Comparison of ENCODE assay signal across 33 mouse cellular contexts in the genomic region with DNA sequence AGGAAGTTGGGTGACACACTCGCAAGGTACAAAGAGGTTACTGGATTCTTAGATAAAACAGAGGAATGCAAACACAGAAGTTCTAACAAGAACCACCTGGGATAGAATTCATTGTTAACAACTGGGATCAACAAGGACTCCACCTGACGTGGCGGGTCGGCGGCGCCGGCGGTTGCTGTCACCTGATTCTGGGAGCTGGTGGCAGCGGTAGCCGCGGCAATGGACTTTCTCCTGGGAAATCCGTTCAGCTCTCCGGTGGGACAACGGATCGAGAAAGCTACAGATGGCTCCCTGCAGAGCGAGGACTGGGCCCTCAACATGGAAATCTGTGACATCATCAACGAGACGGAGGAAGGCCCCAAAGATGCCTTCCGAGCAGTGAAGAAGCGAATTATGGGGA. TPM values are rescaled to one million over a fixed set of nuclear protein-coding genes. Genes with fewer than 3 reads are reported as not detected.
"Had no signal": no experiment of that assay in that cellular context is flagged by ENCODE, and none has a peak within 500 bp of the region (broad histone marks: within the 10 kb centered on the region; RNA-seq: fewer than 3 reads in every experiment).

No protein-coding gene starts in this region.

RNA-seq across cellular contexts. Expression of gene Clec2h, which starts 17.5 kb away (rescaled TPM):
- total RNA-seq: gastrocnemius, adult 2 months; gastrocnemius, postnatal 10 days; gastrocnemius, postnatal 25 days; gastrocnemius, postnatal 4 days; hematopoietic stem cell, adult 5-6 weeks; hindbrain, postnatal 0 days; layer of hippocampus, adult 18-20 months; layer of hippocampus, adult 8-10 months; layer of hippocampus, postnatal 14 days; layer of hippocampus, postnatal 36 days; left cerebral cortex, adult 18-20 months; left cerebral cortex, adult 8-10 months; left cerebral cortex, postnatal 4 days had no signal
- polyA plus RNA-seq: heart, adult 2 months; heart, embryonic 11.5 days; heart, embryonic 13.5 days; heart, embryonic 15.5 days; heart, postnatal 0 days; hindbrain, embryonic 11.5 days; hindbrain, embryonic 13.5 days; hindbrain, embryonic 15.5 days; hindbrain, postnatal 0 days; kidney, embryonic 15.5 days; limb, embryonic 11.5 days; limb, embryonic 13.5 days; limb, embryonic 15.5 days; liver, embryonic 12.5 days had no signal

RNA-seq across cellular contexts. Expression of gene Klrb1a, which starts 21.4 kb away (rescaled TPM):
- total RNA-seq: gastrocnemius, adult 2 months; gastrocnemius, postnatal 10 days; gastrocnemius, postnatal 25 days; gastrocnemius, postnatal 4 days; heart, adult 2 months; heart, postnatal 14 days; heart, postnatal 36 days; hindbrain, postnatal 0 days; layer of hippocampus, adult 18-20 months; layer of hippocampus, adult 8-10 months; layer of hippocampus, postnatal 14 days; layer of hippocampus, postnatal 36 days; left cerebral cortex, adult 18-20 months; left cerebral cortex, adult 8-10 months; left cerebral cortex, postnatal 10 days; left cerebral cortex, postnatal 25 days; left cerebral cortex, postnatal 4 days; liver, adult 2 months had no signal
- polyA plus RNA-seq: heart, embryonic 11.5 days; heart, embryonic 13.5 days; heart, embryonic 15.5 days; heart, postnatal 0 days; hindbrain, embryonic 11.5 days; hindbrain, embryonic 13.5 days; hindbrain, embryonic 15.5 days; hindbrain, postnatal 0 days; intestine, embryonic 14.5 days; intestine, embryonic 16.5 days; kidney, embryonic 15.5 days; limb, embryonic 11.5 days; limb, embryonic 13.5 days; limb, embryonic 15.5 days; liver, adult 2 months had no signal
